Mouse (Mus musculus): Measurements from ENCODE around the gene Gm5426. TPM values are rescaled to one million over a fixed set of nuclear protein-coding genes. Genes with fewer than 3 reads are reported as not detected.

Gene Gm5426
- polyA plus RNA-seq, 1 experiment from 2014 or later: not detected

DNA sequence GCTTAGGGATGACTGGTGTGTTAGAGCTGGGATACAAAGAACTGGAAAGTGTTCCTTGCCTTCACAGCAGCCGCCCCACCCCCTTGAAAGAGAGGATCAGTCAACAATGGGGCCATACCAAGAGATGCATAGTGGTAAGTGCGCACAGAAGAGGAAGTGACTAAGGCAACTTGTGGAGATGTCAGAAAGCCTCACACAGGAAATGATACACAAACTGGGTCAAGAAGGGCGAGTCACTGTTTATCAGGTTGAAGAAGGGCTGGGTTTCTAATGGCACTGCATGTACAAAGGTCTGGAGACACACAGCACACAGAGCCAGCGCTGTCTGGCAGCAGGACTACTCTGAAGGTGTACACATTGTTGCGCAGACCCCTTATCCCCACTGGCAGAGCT lies 45.0 kb downstream of the Gm5426 start:
- Histone ChIP-seq H3K4me1 (ENCODE audit: control insufficient read depth, insufficient read depth, low read length) (no peaks in the 10 kb centered on the region), H3K36me3 (ENCODE audit: control insufficient read depth, insufficient read depth, low read length) (no peaks in the 10 kb centered on the region), H3K9me3 (replicated peaks; ENCODE audit: control insufficient read depth, low read length) (no peaks in the 10 kb centered on the region), H3K27ac (ENCODE audit: low read length) (no peak overlapping the region), H3K4me3 (replicated peaks; ENCODE audit: low read length) (no peak overlapping the region), H3K27me3 (ENCODE audit: control insufficient read depth, insufficient read depth, low read length) (no peaks in the 10 kb centered on the region), H3K9ac (ENCODE audit: low read length) (no peak overlapping the region), H3K4me2 (ENCODE audit: low read depth, low read length) (no peak overlapping the region)
- no peak for ATAC-seq (ENCODE audit: insufficient read depth, low FRiP score)
- WGBS: 63% methylated on average over 5 of the region's 5 CpGs

DNA sequence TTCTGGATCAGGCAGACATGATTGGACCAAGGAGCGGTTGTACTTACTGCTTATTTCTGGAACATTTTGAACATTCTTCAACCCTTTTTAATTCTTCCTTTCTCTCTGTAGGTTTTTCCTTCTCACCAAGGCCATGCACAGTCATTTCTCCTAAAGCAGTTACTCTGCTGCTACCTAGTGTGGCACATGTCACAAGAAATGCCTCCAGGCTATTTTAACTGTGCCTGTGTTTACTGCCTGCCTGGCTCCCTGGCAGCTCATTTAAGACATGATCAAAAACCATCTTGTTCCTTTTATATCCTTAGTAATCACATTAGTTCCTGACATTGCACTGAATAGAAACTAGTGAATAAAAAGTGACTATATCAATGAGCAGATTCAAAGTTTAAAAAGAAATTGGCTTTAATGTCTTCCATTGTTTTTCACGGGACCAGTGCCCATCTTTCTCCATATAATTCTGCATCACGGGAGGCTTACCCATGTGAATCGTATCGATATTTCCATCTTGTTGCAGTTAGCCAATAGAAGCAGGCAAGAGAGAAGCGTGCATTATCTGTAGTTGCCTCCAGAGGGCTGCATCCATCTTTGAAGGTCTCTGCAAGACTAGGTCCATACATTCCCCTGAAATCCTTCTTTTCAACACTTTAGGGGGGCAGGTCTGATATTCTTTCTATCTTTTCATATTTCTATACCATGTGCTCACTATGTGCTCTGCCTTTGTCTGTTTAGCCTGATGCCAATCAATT lies 45.7 kb downstream of the Gm5426 start:
- H3K4me2 ChIP-seq (ENCODE audit: low read depth, low read length): no peak overlapping the region
- 87% methylated on average over 6 of the region's 6 CpGs for WGBS
- H3K9ac ChIP-seq (ENCODE audit: low read length): no peak overlapping the region
- H3K4me3 ChIP-seq (replicated peaks; ENCODE audit: low read length): no peak overlapping the region
- no peaks in the 10 kb centered on the region for H3K27me3 ChIP-seq (ENCODE audit: control insufficient read depth, insufficient read depth, low read length)
- no peak overlapping the region for H3K27ac ChIP-seq (ENCODE audit: low read length)
- ATAC-seq (ENCODE audit: insufficient read depth, low FRiP score): no peak
- no peaks in the 10 kb centered on the region for H3K9me3 ChIP-seq (replicated peaks; ENCODE audit: control insufficient read depth, low read length)
- H3K4me1 ChIP-seq (ENCODE audit: control insufficient read depth, insufficient read depth, low read length): no peaks in the 10 kb centered on the region
- no peaks in the 10 kb centered on the region for H3K36me3 ChIP-seq (ENCODE audit: control insufficient read depth, insufficient read depth, low read length)

DNA sequence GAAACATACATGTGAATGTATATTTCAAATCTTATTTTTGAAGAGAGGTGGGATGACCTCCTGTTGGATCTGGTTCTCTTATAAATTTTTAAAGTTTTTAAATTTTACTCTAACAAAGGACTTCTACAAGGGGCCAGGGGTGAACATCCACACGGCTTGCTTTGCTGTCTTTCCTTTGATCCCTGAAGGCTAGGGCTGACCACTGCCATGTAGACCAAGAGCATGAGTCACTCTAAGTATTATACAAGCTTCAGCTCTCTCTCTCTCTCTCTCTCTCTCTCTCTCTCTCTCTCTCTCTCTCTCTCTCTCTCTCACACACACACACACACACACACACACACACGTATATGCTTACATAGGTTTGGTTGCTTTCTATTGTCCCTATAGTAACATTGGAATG lies 48.6 kb downstream of the Gm5426 start:
- Histone ChIP-seq H3K27me3 (ENCODE audit: control insufficient read depth, insufficient read depth, low read length) (no peaks in the 10 kb centered on the region), H3K4me1 (ENCODE audit: control insufficient read depth, insufficient read depth, low read length) (no peaks in the 10 kb centered on the region), H3K9me3 (replicated peaks; ENCODE audit: control insufficient read depth, low read length) (no peaks in the 10 kb centered on the region), H3K9ac (ENCODE audit: low read length) (no peak overlapping the region), H3K27ac (ENCODE audit: low read length) (no peak overlapping the region), H3K4me2 (ENCODE audit: low read depth, low read length) (no peak overlapping the region), H3K36me3 (ENCODE audit: control insufficient read depth, insufficient read depth, low read length) (no peaks in the 10 kb centered on the region), H3K4me3 (replicated peaks; ENCODE audit: low read length) (no peak overlapping the region)
- no peak for ATAC-seq (ENCODE audit: insufficient read depth, low FRiP score)
- WGBS: 80% methylated on average over 2 of the region's 2 CpGs

DNA sequence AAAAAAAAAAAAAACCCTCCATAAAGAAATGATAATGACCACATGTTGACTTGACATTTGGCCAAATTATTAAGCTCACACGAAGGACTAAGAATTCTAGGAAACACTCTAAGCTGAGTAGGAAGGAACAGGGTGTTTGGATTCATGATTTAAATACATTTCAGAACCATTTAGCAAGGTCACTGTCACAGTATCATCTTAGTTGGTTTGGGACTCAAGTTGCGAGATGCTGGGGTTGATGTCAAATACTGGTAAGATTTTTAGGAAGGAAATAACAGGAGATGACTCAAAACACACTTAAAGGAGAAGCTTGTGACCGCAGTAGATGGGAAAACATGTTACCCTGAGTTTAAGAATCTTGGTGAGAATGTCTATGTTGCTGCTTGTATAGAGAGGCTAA lies 49.2 kb downstream of the Gm5426 start:
- Histone ChIP-seq H3K4me1 (ENCODE audit: control insufficient read depth, insufficient read depth, low read length) (0 out of 2 replicates have a peak, but pooled peaks cover under 1% of the 10 kb centered on the region), H3K27ac (ENCODE audit: low read length) (no peak overlapping the region), H3K4me3 (replicated peaks; ENCODE audit: low read length) (no peak overlapping the region), H3K27me3 (ENCODE audit: control insufficient read depth, insufficient read depth, low read length) (no peaks in the 10 kb centered on the region), H3K9me3 (replicated peaks; ENCODE audit: control insufficient read depth, low read length) (no peaks in the 10 kb centered on the region), H3K36me3 (ENCODE audit: control insufficient read depth, insufficient read depth, low read length) (no peaks in the 10 kb centered on the region), H3K4me2 (ENCODE audit: low read depth, low read length) (no peak overlapping the region), H3K9ac (ENCODE audit: low read length) (no peak overlapping the region)
- WGBS: 64% methylated on average over 3 of the region's 3 CpGs
- ATAC-seq (ENCODE audit: insufficient read depth, low FRiP score): no peak

Small RNA genes lying within 50 kb of the gene (microRNA-seq; reads per million reads assigned to microRNA genes)
- gene Gm22913: not detected

Other genes starting within 250 kb of the Gm5426 start
- 16.7 and 18.1 TPM in 2 replicates for gene Eea1, start 196.0 kb upstream of the Gm5426 start, polyA plus RNA-seq (2015; fragmentation: Nextera tagmentation; extraction: Ambion mirVana)